Mouse (Mus musculus) brain, embryonic 14.5 days (tissue): Measurements from ENCODE around the gene Hmgn1.

Experiments used
- CTCF ChIP-seq: fragments of 200-500 bp; IDR thresholded peaks from 2 replicates; pipeline ENCODE4 v1.5.1; 2012; ENCODE audit warnings: inconsistent platforms, mild to moderate bottlenecking, moderate library complexity, borderline replicate concordance; ENCODE audit not compliant: insufficient read depth, insufficient read length; ENCODE audit errors: extremely low read depth
- POLR2A ChIP-seq: fragments of 200-500 bp; IDR thresholded peaks from 2 replicates; pipeline ENCODE4 v1.6.1; 2012; ENCODE audit warnings: mild to moderate bottlenecking, inconsistent platforms, borderline replicate concordance; ENCODE audit not compliant: poor library complexity, insufficient read depth, insufficient read length, severe bottlenecking; ENCODE audit errors: extremely low read depth

- TF ChIP-seq CTCF (no peak), POLR2A (no peak)
These were observed 41.9 kb downstream of the Hmgn1 start for GRCm38 (mm10) chr16:96085597-96085996.
